Mouse (Mus musculus): ENCODE results near the gene Atp13a2. TPM values are rescaled to one million over a fixed set of nuclear protein-coding genes. Genes with fewer than 3 reads are reported as not detected.

Atp13a2 gene
- polyA plus RNA-seq, 1 experiment from 2014 or later: 30.6 TPM

DNA sequence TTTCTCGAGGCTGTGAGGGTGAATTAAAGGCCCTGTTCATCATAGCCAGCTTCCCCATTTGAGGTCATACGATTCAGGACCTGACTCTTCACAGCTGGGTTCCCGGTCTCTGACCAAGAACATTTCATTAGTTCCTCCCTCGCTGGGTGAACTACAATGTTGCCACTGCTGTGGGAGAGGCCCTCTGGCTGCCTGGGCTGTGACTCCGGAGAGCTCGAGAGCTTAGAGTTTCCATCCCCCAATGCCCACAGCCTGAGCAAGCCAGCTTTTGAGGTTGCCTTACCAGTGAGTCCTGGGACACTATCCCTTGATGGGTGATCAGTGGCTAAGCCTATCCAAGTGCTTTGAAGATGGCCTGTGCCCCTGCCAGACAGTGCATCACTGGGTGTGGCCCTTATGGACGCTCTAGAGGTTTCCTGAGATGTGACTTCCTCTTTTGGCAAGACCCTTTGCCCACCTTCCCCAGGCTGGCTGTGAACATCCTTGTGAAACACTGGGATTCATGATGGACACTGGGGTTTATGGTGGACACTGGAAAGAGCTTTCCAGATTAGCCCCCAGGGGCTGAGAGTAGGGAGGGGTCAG is 2.1 kb downstream of the Atp13a2 start:
- Histone ChIP-seq H3K27ac (peak overlapping the region; percentile 1; the same call in 1 of the 2 replicates), H3K4me1 (replicated peaks; ENCODE audit: insufficient read depth, low read length) (0 out of 2 replicates have a peak, but pooled peaks cover 10% of the 10 kb centered on the region), H3K9ac (ENCODE audit: low read depth, low read length) (no peak overlapping the region), H3K36me3 (ENCODE audit: insufficient read depth, low read length) (peaks cover 13% of the 10 kb centered on the region), H3K9me3 (replicated peaks; ENCODE audit: low read length) (no peaks in the 10 kb centered on the region), H3K27me3 (ENCODE audit: insufficient read depth, low read length) (no peaks in the 10 kb centered on the region), H3K4me2 (ENCODE audit: low read length) (0 out of 2 replicates have a peak overlapping the region, but pooled peaks have one; percentile 0), H3K4me3 (replicated peaks; ENCODE audit: low read depth, low read length) (no peak overlapping the region)
- WGBS: 39% methylated on average over 7 of the region's 7 CpGs
- no peak for TF ChIP-seq CTCF (IDR thresholded peaks at IDR 0.05; ENCODE audit: low read depth)
- no peak for ATAC-seq (replicated peaks; ENCODE audit: low FRiP score, low read depth)
- DNase-seq (ENCODE audit: low spot score): no peak

DNA sequence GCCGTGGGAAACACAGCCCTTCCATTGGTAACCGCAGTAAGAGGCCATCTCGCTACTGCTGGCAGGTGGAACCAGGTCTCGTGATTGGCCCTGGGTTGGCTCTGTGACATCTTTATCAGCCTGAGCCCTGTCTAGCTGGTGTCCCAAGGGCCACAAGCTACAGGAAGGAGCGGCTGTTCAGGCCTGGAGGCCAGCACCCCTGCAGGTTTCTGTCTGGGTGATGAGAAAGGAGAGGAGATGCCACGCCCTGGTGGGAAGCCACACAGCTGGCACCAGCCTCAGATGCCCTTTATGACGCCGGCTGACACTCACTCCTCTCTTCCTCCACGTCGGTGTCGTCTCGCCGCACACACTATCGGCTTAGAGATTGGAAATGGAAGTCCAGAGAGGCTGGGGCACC is 2.8 kb downstream of the Atp13a2 start:
- Histone ChIP-seq H3K9ac (ENCODE audit: low read depth, low read length) (no peak overlapping the region), H3K4me1 (replicated peaks; ENCODE audit: insufficient read depth, low read length) (0 out of 2 replicates have a peak, but pooled peaks cover 10% of the 10 kb centered on the region), H3K9me3 (replicated peaks; ENCODE audit: low read length) (no peaks in the 10 kb centered on the region), H3K27ac (0 out of 2 replicates have a peak overlapping the region, but pooled peaks have one; percentile 1), H3K36me3 (ENCODE audit: insufficient read depth, low read length) (peaks cover 13% of the 10 kb centered on the region), H3K4me2 (ENCODE audit: low read length) (no peak overlapping the region), H3K4me3 (replicated peaks; ENCODE audit: low read depth, low read length) (no peak overlapping the region), H3K27me3 (ENCODE audit: insufficient read depth, low read length) (no peaks in the 10 kb centered on the region)
- DNase-seq (ENCODE audit: low spot score) (no peak), ATAC-seq (replicated peaks; ENCODE audit: low FRiP score, low read depth) (no peak)
- WGBS: 86% methylated on average over 14 of the region's 14 CpGs
- no peak for TF ChIP-seq CTCF (IDR thresholded peaks at IDR 0.05; ENCODE audit: low read depth)

DNA sequence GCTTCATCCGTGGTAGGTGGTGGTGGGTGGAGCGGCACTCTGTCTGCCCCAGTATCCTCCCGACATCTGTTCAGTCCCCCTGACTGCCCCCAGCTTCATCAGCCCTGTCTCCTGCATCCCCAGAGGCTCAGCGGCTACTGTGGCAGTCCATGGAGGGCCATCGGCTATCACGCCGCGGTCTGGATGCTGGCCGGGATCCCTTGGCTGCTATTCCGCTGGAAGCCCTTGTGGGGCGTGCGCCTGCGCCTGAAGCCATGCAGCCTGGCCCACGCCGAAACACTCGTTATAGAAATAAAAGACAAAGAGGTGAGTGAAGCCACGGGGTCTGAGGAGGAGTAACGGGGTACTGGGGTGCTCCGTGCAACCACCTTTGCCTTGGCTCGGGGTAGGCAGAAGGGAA is 5.5 kb downstream of the Atp13a2 start:
- Histone ChIP-seq H3K9ac (ENCODE audit: low read depth, low read length) (no peak overlapping the region), H3K27me3 (ENCODE audit: insufficient read depth, low read length) (no peaks in the 10 kb centered on the region), H3K9me3 (replicated peaks; ENCODE audit: low read length) (no peaks in the 10 kb centered on the region), H3K4me1 (replicated peaks; ENCODE audit: insufficient read depth, low read length) (0 out of 2 replicates have a peak, but pooled peaks cover 10% of the 10 kb centered on the region), H3K27ac (no peak overlapping the region), H3K4me3 (replicated peaks; ENCODE audit: low read depth, low read length) (no peak overlapping the region), H3K36me3 (ENCODE audit: insufficient read depth, low read length) (peaks cover 33% of the 10 kb centered on the region), H3K4me2 (ENCODE audit: low read length) (no peak overlapping the region)
- TF ChIP-seq CTCF (IDR thresholded peaks at IDR 0.05; ENCODE audit: low read depth): no peak
- WGBS: 88% methylated on average over 20 of the region's 20 CpGs
- ATAC-seq (replicated peaks; ENCODE audit: low FRiP score, low read depth) (no peak), DNase-seq (ENCODE audit: low spot score) (no peak)

DNA sequence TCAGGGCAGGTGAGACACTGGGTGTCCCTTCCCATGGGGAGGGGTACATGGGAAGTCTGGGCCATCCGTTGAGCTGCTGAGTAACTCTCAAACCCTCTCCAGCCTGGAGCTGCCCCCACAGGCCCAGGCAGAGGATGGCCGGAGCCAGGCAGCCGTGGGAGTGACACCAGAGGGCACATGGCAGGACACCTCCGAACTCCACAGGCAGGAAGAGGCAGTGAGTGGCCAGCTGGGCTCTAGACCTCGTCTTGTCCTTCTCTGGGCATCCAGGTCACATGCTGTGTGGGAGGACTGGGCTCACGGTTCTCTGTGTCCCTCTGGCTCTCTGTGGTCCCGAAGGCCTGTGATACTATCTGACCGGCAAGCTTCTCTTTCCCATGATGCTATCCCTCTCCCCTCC is 7.2 kb downstream of the Atp13a2 start:
- ATAC-seq (replicated peaks; ENCODE audit: low FRiP score, low read depth): peak; percentile 49
- H3K36me3 ChIP-seq (ENCODE audit: insufficient read depth, low read length): peaks cover 39% of the 10 kb centered on the region
- DNase-seq (ENCODE audit: low spot score): no peak

DNA sequence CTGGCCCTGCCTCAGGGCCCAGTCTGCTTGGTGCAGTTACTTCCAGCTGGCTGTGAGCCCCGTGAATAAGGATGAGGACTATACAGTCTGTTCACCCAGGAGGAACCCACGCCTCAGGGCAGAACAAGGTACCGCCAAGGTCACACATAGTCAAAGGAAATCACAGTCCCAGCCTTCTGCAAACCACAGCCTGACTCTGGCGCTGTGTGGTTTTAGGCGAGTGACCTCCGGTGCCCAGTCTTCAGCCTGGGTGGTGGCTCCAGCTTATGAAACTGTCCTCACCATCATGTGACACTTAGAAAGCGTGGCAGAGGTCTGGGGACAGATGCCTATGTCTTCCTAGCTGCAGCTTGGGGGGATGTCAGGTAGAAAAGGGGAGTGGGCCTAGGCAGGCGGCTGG is 9.1 kb downstream of the Atp13a2 start:
- DNase-seq (ENCODE audit: low spot score) (no peak), ATAC-seq (replicated peaks; ENCODE audit: low FRiP score, low read depth) (no peak)
- Histone ChIP-seq H3K4me1 (replicated peaks; ENCODE audit: insufficient read depth, low read length) (no peaks in the 10 kb centered on the region), H3K4me2 (ENCODE audit: low read length) (no peak overlapping the region), H3K9ac (ENCODE audit: low read depth, low read length) (no peak overlapping the region), H3K27ac (no peak overlapping the region), H3K4me3 (replicated peaks; ENCODE audit: low read depth, low read length) (no peak overlapping the region), H3K27me3 (ENCODE audit: insufficient read depth, low read length) (no peaks in the 10 kb centered on the region), H3K9me3 (replicated peaks; ENCODE audit: low read length) (no peaks in the 10 kb centered on the region), H3K36me3 (ENCODE audit: insufficient read depth, low read length) (peaks cover 51% of the 10 kb centered on the region)
- WGBS: 92% methylated on average over 8 of the region's 8 CpGs
- TF ChIP-seq CTCF (IDR thresholded peaks at IDR 0.05; ENCODE audit: low read depth): no peak

More for the DNA sequence above, 7.2 kb downstream of the Atp13a2 start:
- 40% methylated on average over 8 of the region's 8 CpGs for WGBS
- Histone ChIP-seq H3K4me2 (ENCODE audit: low read length) (no peak overlapping the region), H3K4me3 (replicated peaks; ENCODE audit: low read depth, low read length) (no peak overlapping the region), H3K4me1 (replicated peaks; ENCODE audit: insufficient read depth, low read length) (0 out of 2 replicates have a peak, but pooled peaks cover 5% of the 10 kb centered on the region), H3K27me3 (ENCODE audit: insufficient read depth, low read length) (no peaks in the 10 kb centered on the region), H3K27ac (no peak overlapping the region), H3K9ac (ENCODE audit: low read depth, low read length) (no peak overlapping the region), H3K9me3 (replicated peaks; ENCODE audit: low read length) (no peaks in the 10 kb centered on the region)
- no peak for TF ChIP-seq CTCF (IDR thresholded peaks at IDR 0.05; ENCODE audit: low read depth)

DNA sequence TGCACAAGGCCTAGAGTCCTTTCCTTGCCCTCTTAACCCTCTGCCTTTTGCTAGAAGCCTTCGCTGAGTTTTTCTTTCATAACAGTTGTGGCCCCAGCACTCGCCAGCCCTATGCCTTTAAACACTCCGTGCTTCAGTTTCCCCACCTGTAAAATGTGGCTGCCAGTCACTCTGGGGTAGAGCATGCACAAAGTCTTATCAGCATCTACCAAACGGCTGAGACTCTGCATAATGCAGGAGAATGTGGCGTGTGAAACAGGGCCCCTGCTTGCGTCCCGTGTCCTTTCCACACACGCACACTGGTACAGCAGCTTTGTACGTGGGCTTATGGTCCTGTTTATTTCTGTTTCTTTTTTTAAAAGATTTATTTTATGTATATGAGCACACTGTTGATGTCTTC is 10.1 kb downstream of the Atp13a2 start:
- 95% methylated on average over 9 of the region's 9 CpGs for WGBS
- Histone ChIP-seq H3K27ac (no peak overlapping the region), H3K9me3 (replicated peaks; ENCODE audit: low read length) (no peaks in the 10 kb centered on the region), H3K9ac (ENCODE audit: low read depth, low read length) (no peak overlapping the region), H3K4me1 (replicated peaks; ENCODE audit: insufficient read depth, low read length) (no peaks in the 10 kb centered on the region), H3K36me3 (ENCODE audit: insufficient read depth, low read length) (peaks cover 57% of the 10 kb centered on the region), H3K27me3 (ENCODE audit: insufficient read depth, low read length) (no peaks in the 10 kb centered on the region), H3K4me2 (ENCODE audit: low read length) (no peak overlapping the region), H3K4me3 (replicated peaks; ENCODE audit: low read depth, low read length) (no peak overlapping the region)
- DNase-seq (ENCODE audit: low spot score): no peak
- no peak for ATAC-seq (replicated peaks; ENCODE audit: low FRiP score, low read depth)
- no peak for TF ChIP-seq CTCF (IDR thresholded peaks at IDR 0.05; ENCODE audit: low read depth)

GRCm38 (mm10) chr4:141005983-141006382 is 19.3 kb downstream of the Atp13a2 start:
- H3K27ac ChIP-seq: no peak overlapping the region
- TF ChIP-seq CTCF (IDR thresholded peaks at IDR 0.05; ENCODE audit: low read depth): peak; percentile 46
- no peaks in the 10 kb centered on the region for H3K27me3 ChIP-seq (ENCODE audit: insufficient read depth, low read length)
- no peaks in the 10 kb centered on the region for H3K9me3 ChIP-seq (replicated peaks; ENCODE audit: low read length)
- ATAC-seq (replicated peaks; ENCODE audit: low FRiP score, low read depth): no peak
- 79% methylated on average over 13 of the region's 13 CpGs for WGBS
- no peaks in the 10 kb centered on the region for H3K4me1 ChIP-seq (replicated peaks; ENCODE audit: insufficient read depth, low read length)
- DNase-seq (ENCODE audit: low spot score): no peak
- no peak overlapping the region for H3K4me2 ChIP-seq (ENCODE audit: low read length)
- peaks cover 33% of the 10 kb centered on the region for H3K36me3 ChIP-seq (ENCODE audit: insufficient read depth, low read length)
- no peak overlapping the region for H3K4me3 ChIP-seq (replicated peaks; ENCODE audit: low read depth, low read length)
- no peak overlapping the region for H3K9ac ChIP-seq (ENCODE audit: low read depth, low read length)
